Mouse (Mus musculus) limb, embryonic 13.5 days (tissue): ENCODE results near the gene Mcat. TPM values are rescaled to one million over a fixed set of nuclear protein-coding genes. Genes with fewer than 3 reads are reported as not detected.
A peak's percentile ranks its signal among the peaks of the same experiment; 100 is the strongest.

Experiments used
- ATAC-seq: fragments of 200-750 bp; cut with Nextera tagmentation; 2 replicates; pipeline ENCODE4 v1.8.0; 2017; ENCODE audit warnings: low read depth, moderate number of reproducible peaks, moderate TSS enrichment; ENCODE audit not compliant: low FRiP score
- H3K27ac ChIP-seq: fragments of 300-500 bp; sonication (generic); 2 replicates; pipeline ENCODE4 v1.5.1; 2015; ENCODE audit warnings: inconsistent platforms, mild to moderate bottlenecking, moderate library complexity
- H3K27me3 ChIP-seq: fragments of 300-500 bp; sonication (generic); 2 replicates; pipeline ENCODE4 v1.6.1; 2015; ENCODE audit warnings: mild to moderate bottlenecking, inconsistent platforms
- H3K36me3 ChIP-seq: fragments of 300-500 bp; sonication (generic); 2 replicates; pipeline ENCODE4 v1.6.1; 2015; ENCODE audit warnings: inconsistent platforms, mild to moderate bottlenecking, moderate library complexity
- H3K4me1 ChIP-seq: fragments of 300-500 bp; sonication (generic); 2 replicates; pipeline ENCODE4 v1.6.1; 2015; ENCODE audit warnings: inconsistent platforms
- H3K4me2 ChIP-seq: fragments of 300-500 bp; sonication (generic); replicated peaks from 2 replicates; pipeline ENCODE4 v1.6.1; 2015; ENCODE audit warnings: inconsistent platforms, mild to moderate bottlenecking, moderate library complexity
- H3K4me3 ChIP-seq: fragments of 300-500 bp; sonication (generic); 2 replicates; pipeline ENCODE4 v1.5.1; 2015; ENCODE audit warnings: moderate library complexity, mild to moderate bottlenecking, inconsistent platforms
- H3K9ac ChIP-seq: fragments of 300-500 bp; sonication (generic); 2 replicates; pipeline ENCODE4 v1.6.1; 2015; ENCODE audit warnings: mild to moderate bottlenecking, inconsistent platforms
- H3K9me3 ChIP-seq: fragments of 300-500 bp; sonication (generic); 2 replicates; pipeline ENCODE4 v1.6.1; 2016; ENCODE audit warnings: inconsistent platforms
- WGBS: fragments of 180-500 bp; shearing (Covaris S2); methylation state at CpG from one replicate; pipeline ENCODE4 v1.1.7; 2015; 5-methylcytosine and 5-hydroxymethylcytosine counted together
- polyA plus RNA-seq: library from polyadenylated mRNA; unstranded; fragments of >200 nt; fragmentation: Nextera tagmentation; extraction: Ambion mirVana; gene quantifications from 2 replicates; pipeline ENCODE4 v1.2.1, GENCODE M21; 2015

Mcat gene
- polyA plus RNA-seq, 1 experiment from 2014 or later = 39.4 TPM

DNA sequence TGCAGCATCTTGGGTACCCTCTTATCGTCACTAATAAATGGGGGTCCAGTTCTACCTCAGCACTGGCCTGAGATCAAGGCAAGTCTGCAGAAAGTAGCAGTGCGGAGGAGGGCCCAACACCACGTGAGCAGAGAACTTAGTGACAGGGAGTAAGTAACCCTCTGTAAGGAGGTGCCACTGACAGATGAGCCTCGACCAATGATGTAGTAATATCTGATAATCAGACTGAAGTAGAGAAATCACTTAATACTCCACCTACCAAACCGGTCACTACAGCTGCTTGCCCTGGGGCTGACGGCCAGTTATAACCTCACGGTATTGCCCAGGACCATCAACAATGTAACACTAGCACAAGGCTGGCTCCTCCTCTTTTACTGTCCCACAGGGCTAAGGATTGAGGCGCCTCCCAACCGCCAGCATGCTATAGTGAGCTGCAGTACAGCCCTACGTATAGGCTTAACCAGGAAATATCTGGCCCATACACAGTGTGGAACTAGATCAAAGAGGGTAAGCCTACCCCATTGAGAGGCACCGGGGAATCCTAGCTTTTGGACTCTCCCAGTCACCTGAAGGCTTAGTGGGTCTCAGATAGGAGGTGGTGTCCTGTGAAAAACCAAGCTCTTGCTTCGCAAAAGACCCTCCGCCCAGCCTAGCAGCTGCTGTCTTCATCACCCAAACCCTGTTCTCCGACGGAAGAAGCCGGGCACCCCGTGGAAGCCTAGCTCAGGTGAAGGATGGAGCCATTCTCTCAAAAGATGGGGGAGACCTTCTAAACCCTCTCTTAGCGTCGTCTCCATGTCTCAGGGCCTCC is 30.3 kb upstream of the Mcat start:
- H3K27ac ChIP-seq = no peak overlapping the region; the same call in 1 of the 2 replicates
- peaks cover 15% of the 10 kb centered on the region for H3K36me3 ChIP-seq
- H3K9ac ChIP-seq = peak overlapping the region; percentile 87
- no peaks in the 10 kb centered on the region for H3K9me3 ChIP-seq
- WGBS = 7% methylated on average over 19 of the region's 19 CpGs
- peaks cover 21% of the 10 kb centered on the region for H3K4me1 ChIP-seq
- H3K27me3 ChIP-seq = no peaks in the 10 kb centered on the region
- peak overlapping the region; percentile 82 for H3K4me3 ChIP-seq
- peak; percentile 30; the same call in 1 of the 2 replicates for ATAC-seq
- peak overlapping the region; percentile 91 for H3K4me2 ChIP-seq

DNA sequence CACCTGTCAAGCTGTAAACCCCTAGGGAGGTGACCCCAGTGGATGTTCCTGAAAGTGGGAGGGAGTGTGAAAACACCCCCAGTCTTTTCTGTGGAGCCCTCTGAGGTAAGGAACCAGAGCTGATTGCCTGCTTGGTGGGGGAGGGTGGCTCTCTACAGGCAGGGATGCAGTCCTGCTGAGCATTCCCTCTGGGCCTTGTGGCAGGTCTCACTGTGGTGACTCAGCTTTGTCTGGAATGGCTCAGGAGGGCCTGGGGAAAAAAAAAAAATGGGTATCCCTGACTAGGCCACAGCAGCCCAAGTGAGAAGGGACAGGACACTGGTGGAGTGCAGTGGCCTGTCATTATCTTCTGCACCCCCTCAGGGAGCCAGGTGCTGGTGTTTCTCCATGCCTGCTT is 29.6 kb upstream of the Mcat start:
- H3K4me3 ChIP-seq = peak overlapping the region; percentile 82
- H3K9me3 ChIP-seq = no peaks in the 10 kb centered on the region
- ATAC-seq = no peak
- peaks cover 21% of the 10 kb centered on the region for H3K4me1 ChIP-seq
- H3K4me2 ChIP-seq = peak overlapping the region; percentile 91
- H3K9ac ChIP-seq = peak overlapping the region; percentile 87
- peaks cover 22% of the 10 kb centered on the region for H3K36me3 ChIP-seq
- H3K27ac ChIP-seq = no peak overlapping the region
- no peaks in the 10 kb centered on the region for H3K27me3 ChIP-seq

DNA sequence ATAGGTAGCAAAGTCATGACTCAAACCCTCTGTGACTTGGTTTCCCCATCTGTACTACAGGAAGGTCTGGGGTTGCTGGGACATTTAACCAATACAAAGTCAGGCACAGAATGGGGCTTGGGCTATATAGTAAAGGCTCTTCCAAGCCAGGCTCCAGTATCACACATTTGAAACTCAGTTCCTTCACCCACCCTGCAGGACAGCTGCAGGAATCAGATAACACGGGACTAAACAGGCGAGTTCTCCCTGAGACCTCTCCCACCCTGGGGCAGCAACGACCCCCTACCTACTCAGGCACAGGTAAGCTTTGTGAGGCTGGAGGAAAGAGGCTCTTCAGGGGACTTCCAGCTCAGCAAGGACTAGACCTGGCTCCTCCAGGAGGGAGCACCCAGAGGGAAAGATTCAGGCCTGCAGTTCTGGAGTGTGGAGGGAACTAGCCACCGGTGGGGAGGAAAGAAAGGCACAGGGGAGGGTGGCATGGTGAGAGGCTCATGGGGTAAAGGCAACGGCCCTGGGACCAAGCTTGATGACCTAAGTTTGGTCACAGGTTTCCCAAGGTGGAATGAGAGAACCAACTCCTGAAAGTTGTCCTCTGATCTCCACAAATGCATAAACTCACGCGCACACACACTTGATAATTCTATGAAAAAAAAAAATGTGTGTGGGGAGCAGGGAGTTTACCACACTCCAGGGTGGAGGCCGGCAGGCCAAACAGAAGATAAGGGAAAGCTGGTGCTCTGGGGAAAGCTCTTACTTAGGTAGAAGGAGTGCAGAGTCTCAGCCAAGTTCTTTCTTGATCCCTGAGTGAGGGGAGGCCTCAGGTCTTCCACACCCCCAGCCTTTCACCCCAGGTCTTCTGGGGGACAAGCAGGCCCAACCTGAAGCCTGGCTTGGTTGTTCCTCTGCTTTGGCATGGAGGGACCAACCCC is 28.9 kb upstream of the Mcat start:
- Histone ChIP-seq H3K4me1 (peaks cover 21% of the 10 kb centered on the region), H3K27ac (no peak overlapping the region), H3K4me3 (no peak overlapping the region), H3K4me2 (peak overlapping the region; percentile 91), H3K36me3 (peaks cover 28% of the 10 kb centered on the region), H3K27me3 (no peaks in the 10 kb centered on the region), H3K9ac (0 out of 2 replicates have a peak overlapping the region, but pooled peaks have one; percentile 87), H3K9me3 (no peaks in the 10 kb centered on the region)
- no peak for ATAC-seq
- 67% methylated on average over 8 of the region's 8 CpGs for WGBS

DNA sequence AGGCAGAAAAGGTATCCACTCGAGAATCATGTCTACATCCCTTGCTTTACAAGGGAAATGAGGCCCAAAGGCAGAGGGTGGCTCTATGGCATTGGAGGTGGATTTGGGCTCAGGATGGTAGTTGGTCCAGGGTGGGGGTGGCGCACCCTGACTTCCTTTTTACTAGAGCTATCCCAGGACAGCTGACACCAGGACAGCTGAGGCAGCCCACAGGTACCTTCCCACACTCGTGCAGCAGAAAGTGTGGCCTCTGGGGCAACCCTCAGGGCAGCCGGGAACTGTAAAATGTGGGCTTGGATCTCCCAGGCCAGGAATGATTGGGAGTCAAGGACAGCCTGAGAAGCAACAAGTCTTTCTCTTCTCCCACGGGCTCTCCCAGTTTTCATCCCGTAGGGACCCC is 28.2 kb upstream of the Mcat start:
- WGBS = 84% methylated on average over 6 of the region's 6 CpGs
- Histone ChIP-seq H3K36me3 (peaks cover 35% of the 10 kb centered on the region), H3K9me3 (0 out of 2 replicates have a peak, but pooled peaks cover 2% of the 10 kb centered on the region), H3K27me3 (no peaks in the 10 kb centered on the region), H3K4me3 (no peak overlapping the region), H3K9ac (no peak overlapping the region), H3K27ac (no peak overlapping the region), H3K4me2 (no peak overlapping the region), H3K4me1 (peaks cover 21% of the 10 kb centered on the region)
- ATAC-seq = no peak

DNA sequence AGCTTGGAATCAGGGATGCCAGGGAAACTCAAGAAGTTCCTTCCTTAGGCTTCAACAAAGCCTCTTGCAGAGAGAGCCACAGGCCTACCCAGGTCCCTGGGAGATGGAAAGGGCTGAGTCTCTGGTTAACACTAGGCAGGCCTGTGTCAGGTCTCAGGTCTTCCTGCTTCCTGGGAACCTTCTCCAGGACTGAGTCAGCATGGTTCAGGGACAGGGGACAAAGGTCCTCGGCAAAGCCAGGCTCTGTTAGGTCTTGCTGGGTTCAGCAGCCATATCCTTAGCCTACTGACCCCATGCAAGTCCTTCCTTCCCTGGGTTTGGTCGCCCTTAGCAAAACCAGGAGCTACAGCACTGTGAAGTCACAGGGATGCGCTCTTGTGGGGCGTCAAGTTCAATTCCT is 27.3 kb upstream of the Mcat start:
- no peak overlapping the region for H3K27ac ChIP-seq
- H3K4me2 ChIP-seq = no peak overlapping the region
- ATAC-seq = no peak
- peaks cover 45% of the 10 kb centered on the region for H3K36me3 ChIP-seq
- 88% methylated on average over 4 of the region's 4 CpGs for WGBS
- no peak overlapping the region for H3K9ac ChIP-seq
- H3K9me3 ChIP-seq = peaks cover 11% of the 10 kb centered on the region
- no peak overlapping the region for H3K4me3 ChIP-seq
- H3K27me3 ChIP-seq = no peaks in the 10 kb centered on the region
- H3K4me1 ChIP-seq = peaks cover 21% of the 10 kb centered on the region

DNA sequence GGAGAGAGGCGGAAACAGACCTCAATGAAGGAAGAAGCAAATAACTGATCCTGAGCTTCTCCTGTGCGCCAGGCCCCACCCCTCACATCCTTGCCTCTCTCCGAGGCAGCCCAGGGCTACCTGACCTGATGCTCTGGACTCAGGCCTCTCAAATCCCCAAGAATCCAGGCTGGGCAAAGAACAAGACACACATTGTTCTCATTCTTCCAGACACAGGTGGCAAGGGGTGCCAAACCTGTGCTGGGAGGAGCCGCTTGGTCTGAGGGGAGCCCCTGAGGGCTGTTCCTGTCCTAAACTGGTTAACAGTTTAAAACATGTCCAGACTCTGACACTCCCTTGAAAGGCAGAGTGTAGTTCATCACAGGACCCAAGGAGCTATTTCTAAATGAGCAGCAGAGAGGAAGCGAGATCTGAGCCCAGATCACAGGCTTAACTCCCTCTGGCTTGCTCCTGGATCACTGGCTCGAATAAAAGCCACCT is 21.2 kb upstream of the Mcat start:
- Histone ChIP-seq H3K4me1 (no peaks in the 10 kb centered on the region), H3K9ac (no peak overlapping the region), H3K4me2 (no peak overlapping the region), H3K36me3 (peaks cover 94% of the 10 kb centered on the region), H3K27me3 (no peaks in the 10 kb centered on the region), H3K9me3 (peaks cover 11% of the 10 kb centered on the region), H3K27ac (no peak overlapping the region), H3K4me3 (no peak overlapping the region)
- 83% methylated on average over 6 of the region's 6 CpGs for WGBS
- no peak for ATAC-seq

DNA sequence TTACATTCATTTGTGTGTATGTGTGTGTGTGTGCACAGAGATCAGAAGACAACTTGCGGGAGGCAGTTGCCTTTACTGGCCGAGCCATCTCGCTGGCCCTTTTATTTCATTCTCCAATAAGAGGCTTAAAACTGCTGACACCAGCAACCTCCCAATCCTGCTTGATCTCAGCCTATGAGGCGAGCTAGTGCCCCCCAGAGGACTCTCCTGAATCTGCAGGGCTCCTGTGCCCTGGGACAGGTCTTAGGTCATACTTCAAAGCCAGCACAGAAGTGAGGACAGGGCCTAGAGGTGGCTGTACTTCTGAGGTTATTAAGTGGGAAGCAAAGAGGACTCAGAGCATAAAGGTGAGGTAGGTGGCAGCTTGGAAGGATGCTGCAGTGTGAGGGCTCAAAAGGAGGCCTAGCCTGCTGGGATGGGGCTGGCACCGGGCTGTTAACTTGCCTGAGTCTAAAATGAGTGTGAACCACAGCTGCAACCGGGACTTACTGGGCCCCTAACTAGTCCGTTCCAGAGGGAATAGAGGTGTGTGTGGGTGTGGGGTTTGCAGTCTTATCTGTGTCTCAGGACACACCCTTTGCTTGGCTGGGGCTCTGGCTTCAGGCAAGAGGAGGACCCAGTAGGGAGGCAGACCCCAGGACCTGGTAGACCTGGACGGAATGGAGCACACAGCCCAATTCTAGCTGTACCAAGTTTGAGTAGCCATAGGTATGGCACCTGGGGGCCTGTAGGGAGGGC is 20.0 kb upstream of the Mcat start:
- H3K4me3 ChIP-seq = no peak overlapping the region
- 69% methylated on average over 8 of the region's 8 CpGs for WGBS
- H3K9ac ChIP-seq = no peak overlapping the region
- H3K27ac ChIP-seq = no peak overlapping the region
- no peaks in the 10 kb centered on the region for H3K27me3 ChIP-seq
- peaks cover 99% of the 10 kb centered on the region for H3K36me3 ChIP-seq
- peaks cover 11% of the 10 kb centered on the region for H3K9me3 ChIP-seq
- no peaks in the 10 kb centered on the region for H3K4me1 ChIP-seq
- no peak for ATAC-seq
- H3K4me2 ChIP-seq = no peak overlapping the region

DNA sequence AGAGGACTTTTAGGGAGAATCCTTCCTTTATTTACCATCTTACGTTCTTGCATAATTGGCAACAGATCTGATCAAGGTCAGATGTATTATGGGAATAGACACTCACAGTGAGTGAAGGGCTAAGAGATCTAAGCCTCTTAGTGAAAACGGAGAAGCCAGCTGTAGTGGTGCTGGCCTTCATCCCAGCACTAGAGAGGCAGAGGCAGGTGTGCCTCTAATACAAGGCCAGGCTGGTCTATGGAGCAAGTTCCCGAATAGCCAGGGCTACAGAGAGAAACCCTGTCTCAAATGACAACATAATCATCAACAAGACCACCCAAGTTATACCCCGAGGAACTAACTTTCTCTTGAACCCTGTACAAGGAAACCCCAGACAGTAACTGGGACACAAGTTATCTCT is 19.3 kb upstream of the Mcat start:
- no peak overlapping the region for H3K4me3 ChIP-seq
- no peak overlapping the region for H3K4me2 ChIP-seq
- ATAC-seq = 0 out of 2 replicates have a peak, but pooled peaks have one; percentile 54
- no peaks in the 10 kb centered on the region for H3K4me1 ChIP-seq
- H3K9ac ChIP-seq = no peak overlapping the region
- H3K27ac ChIP-seq = no peak overlapping the region
- peaks cover 99% of the 10 kb centered on the region for H3K36me3 ChIP-seq
- H3K9me3 ChIP-seq = peaks cover 11% of the 10 kb centered on the region
- 72% methylated on average over 4 of the region's 4 CpGs for WGBS
- no peaks in the 10 kb centered on the region for H3K27me3 ChIP-seq

DNA sequence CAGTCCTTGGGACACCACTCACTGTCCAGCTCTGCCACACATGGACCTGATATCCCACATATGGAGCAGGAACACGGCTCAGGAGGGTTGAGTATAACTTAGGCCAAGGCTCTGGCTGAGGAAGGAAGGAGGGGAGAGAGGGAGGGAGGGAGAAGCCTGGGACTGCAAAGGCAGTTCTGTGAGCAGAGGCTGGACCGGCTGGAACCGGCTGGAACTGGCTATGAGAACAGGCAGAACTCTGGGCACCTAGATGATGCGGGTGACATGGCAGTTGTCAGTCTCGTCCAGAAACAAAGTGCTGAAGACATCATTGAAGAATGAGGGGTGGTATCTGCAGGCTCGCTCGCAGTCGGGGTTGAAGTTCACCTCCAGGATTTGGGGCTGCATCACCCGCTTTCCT is 13.1 kb upstream of the Mcat start:
- H3K4me1 ChIP-seq = no peaks in the 10 kb centered on the region
- H3K27me3 ChIP-seq = no peaks in the 10 kb centered on the region
- no peak overlapping the region for H3K4me2 ChIP-seq
- WGBS = 87% methylated on average over 9 of the region's 9 CpGs
- no peak overlapping the region for H3K9ac ChIP-seq
- H3K9me3 ChIP-seq = no peaks in the 10 kb centered on the region
- H3K36me3 ChIP-seq = peaks cover 79% of the 10 kb centered on the region
- ATAC-seq = no peak
- no peak overlapping the region for H3K27ac ChIP-seq
- H3K4me3 ChIP-seq = no peak overlapping the region

DNA sequence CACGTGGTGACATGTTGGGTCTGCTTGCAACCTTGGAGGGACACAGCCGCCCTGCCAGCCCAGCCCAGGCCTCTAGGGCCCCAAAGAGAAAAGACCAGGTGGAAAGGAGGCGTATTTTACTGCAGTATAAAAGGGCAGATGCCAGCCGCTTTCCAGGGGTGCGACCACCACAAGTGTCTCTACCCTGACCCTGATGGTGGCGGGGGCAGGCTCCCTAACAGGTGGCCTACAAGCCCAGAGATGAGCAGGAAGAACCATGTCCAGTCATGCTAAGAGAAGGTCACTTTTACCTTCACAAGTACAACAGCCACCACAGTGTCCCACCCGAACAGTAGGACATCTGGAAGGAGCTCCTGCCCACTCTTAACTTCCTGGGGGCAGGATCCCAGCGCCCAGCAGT is 12.0 kb upstream of the Mcat start:
- H3K4me1 ChIP-seq = no peaks in the 10 kb centered on the region
- no peak overlapping the region for H3K9ac ChIP-seq
- H3K36me3 ChIP-seq = peaks cover 68% of the 10 kb centered on the region
- no peak overlapping the region for H3K27ac ChIP-seq
- H3K4me2 ChIP-seq = no peak overlapping the region
- no peak overlapping the region for H3K4me3 ChIP-seq
- H3K27me3 ChIP-seq = no peaks in the 10 kb centered on the region
- no peaks in the 10 kb centered on the region for H3K9me3 ChIP-seq
- ATAC-seq = no peak
- WGBS = 85% methylated on average over 8 of the region's 8 CpGs

DNA sequence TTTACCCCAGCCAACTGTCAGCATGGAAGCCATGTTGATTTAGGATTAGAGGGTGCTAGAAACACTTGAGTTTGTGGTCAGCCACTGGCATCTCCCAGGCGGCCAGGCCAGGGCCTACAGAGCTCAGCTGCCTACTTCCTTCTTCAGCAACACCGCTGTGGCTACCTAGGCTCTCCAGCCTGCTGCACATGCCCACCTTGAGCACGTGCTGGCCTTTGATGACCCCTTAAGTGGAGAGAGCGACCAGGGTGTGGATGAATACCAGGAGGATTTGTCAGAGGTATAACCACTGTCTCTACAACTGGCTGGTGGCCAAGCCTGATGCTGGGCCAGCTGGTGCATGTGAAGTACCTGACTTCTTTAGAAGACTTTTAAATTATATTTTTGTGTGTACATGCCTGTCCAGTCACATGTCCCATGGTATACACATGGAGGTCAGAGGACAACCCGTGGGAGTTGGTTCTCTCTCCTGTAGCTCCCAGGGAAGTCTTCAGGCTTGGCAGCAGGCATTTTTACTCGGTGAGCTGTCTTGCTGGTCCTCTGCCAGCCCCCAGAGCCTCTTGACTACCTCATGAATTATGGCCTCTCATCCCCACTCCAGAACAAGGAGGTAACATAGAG is 11.3 kb upstream of the Mcat start:
- no peaks in the 10 kb centered on the region for H3K27me3 ChIP-seq
- no peak for ATAC-seq
- no peaks in the 10 kb centered on the region for H3K9me3 ChIP-seq
- H3K36me3 ChIP-seq = peaks cover 61% of the 10 kb centered on the region
- no peak overlapping the region for H3K9ac ChIP-seq
- no peaks in the 10 kb centered on the region for H3K4me1 ChIP-seq
- H3K4me3 ChIP-seq = no peak overlapping the region
- 84% methylated on average over 6 of the region's 6 CpGs for WGBS
- H3K27ac ChIP-seq = no peak overlapping the region
- H3K4me2 ChIP-seq = no peak overlapping the region
